Mouse (Mus musculus) lung, embryonic 14.5 days (tissue): ENCODE measurements around the gene Itprid2. TPM values are rescaled to one million over a fixed set of nuclear protein-coding genes. Genes with fewer than 3 reads are reported as not detected.

Experiments
- ATAC-seq: fragments of 200-750 bp; cut with Nextera tagmentation; 2 replicates; pipeline ENCODE4 v1.8.0; 2017; ENCODE audit warnings: mild to moderate bottlenecking, moderate TSS enrichment, moderate library complexity; ENCODE audit not compliant: insufficient read depth
- DNase-seq: peaks from one replicate; pipeline ENCODE4 v3.0.0-alpha.2; 2015
- H3K27ac ChIP-seq: fragments of 300-500 bp; sonication (generic); 2 replicates; pipeline ENCODE4 v1.5.1; 2014; ENCODE audit warnings: low read depth, mild to moderate bottlenecking, moderate library complexity
- H3K27me3 ChIP-seq: fragments of 300-500 bp; sonication (generic); 2 replicates; pipeline ENCODE4 v1.6.1; 2014; ENCODE audit warnings: low read length, control low read depth; ENCODE audit not compliant: insufficient read depth
- H3K36me3 ChIP-seq: fragments of 300-500 bp; sonication (generic); 2 replicates; pipeline ENCODE4 v1.6.1; 2014; ENCODE audit warnings: control low read depth; ENCODE audit not compliant: insufficient read depth
- H3K4me1 ChIP-seq: fragments of 300-500 bp; sonication (generic); 2 replicates; pipeline ENCODE4 v1.6.1; 2014; ENCODE audit warnings: antibody characterized with exemption, control low read depth; ENCODE audit not compliant: insufficient read depth
- H3K4me2 ChIP-seq: fragments of 300-500 bp; sonication (generic); 2 replicates; pipeline ENCODE4 v1.6.1; 2014; ENCODE audit warnings: mild to moderate bottlenecking
- H3K4me3 ChIP-seq: fragments of 300-500 bp; sonication (generic); 2 replicates; pipeline ENCODE4 v1.5.1; 2014; ENCODE audit warnings: low read depth, low read length
- H3K9ac ChIP-seq: fragments of 300-500 bp; sonication (generic); 2 replicates; pipeline ENCODE4 v1.6.1; 2014
- H3K9me3 ChIP-seq: fragments of 300-500 bp; sonication (generic); 2 replicates; pipeline ENCODE4 v1.6.1; 2016; ENCODE audit warnings: low read depth, low read length, control low read depth
- CTCF ChIP-seq: IDR thresholded peaks from 2 replicates; pipeline ENCODE4 v1.5.1; 2016; ENCODE audit warnings: antibody characterized with exemption, low read depth
- WGBS: fragments of 180-500 bp; shearing (Covaris S2); extraction: QIAGEN DNeasy Blood & Tissue Kit; methylation state at CpG from one replicate; pipeline ENCODE4 v1.1.7; 2014; 5-methylcytosine and 5-hydroxymethylcytosine counted together
- polyA plus RNA-seq: library from polyadenylated mRNA; unstranded; fragments of >200 nt; fragmentation: Nextera tagmentation; extraction: Ambion mirVana; gene quantifications from 2 replicates; pipeline ENCODE4 v1.2.1, GENCODE M21; 2014

Itprid2 gene
- polyA plus RNA-seq, 1 experiment from 2014 or later: 14.1 TPM

- Histone ChIP-seq H3K4me2 (no peak overlapping the region), H3K27ac (no peak overlapping the region), H3K27me3 (no peaks in the 10 kb centered on the region), H3K36me3 (no peaks in the 10 kb centered on the region), H3K9me3 (no peaks in the 10 kb centered on the region), H3K4me1 (no peaks in the 10 kb centered on the region), H3K9ac (no peak overlapping the region), H3K4me3 (no peak overlapping the region)
- DNase-seq: no peak
- no peak for TF ChIP-seq CTCF
- ATAC-seq: no peak
- 34% methylated on average over 3 of the region's 3 CpGs for WGBS
These were observed 78.5 kb downstream of the Itprid2 start for GRCm38 (mm10) chr2:79713662-79714091.

GRCm38 (mm10) chr2:79714745-79715144, 79.6 kb downstream of the Itprid2 start:
- 81% methylated on average over 6 of the region's 6 CpGs for WGBS
- TF ChIP-seq CTCF: no peak
- Histone ChIP-seq H3K9ac (no peak overlapping the region), H3K27me3 (no peaks in the 10 kb centered on the region), H3K4me3 (no peak overlapping the region), H3K4me2 (no peak overlapping the region), H3K4me1 (no peaks in the 10 kb centered on the region), H3K9me3 (no peaks in the 10 kb centered on the region), H3K27ac (no peak overlapping the region), H3K36me3 (no peaks in the 10 kb centered on the region)
- DNase-seq: no peak
- ATAC-seq: no peak

GRCm38 (mm10) chr2:79715925-79716324, 80.8 kb downstream of the Itprid2 start:
- DNase-seq (no peak), ATAC-seq (no peak)
- Histone ChIP-seq H3K27me3 (no peaks in the 10 kb centered on the region), H3K27ac (no peak overlapping the region), H3K9me3 (no peaks in the 10 kb centered on the region), H3K4me2 (no peak overlapping the region), H3K36me3 (no peaks in the 10 kb centered on the region), H3K9ac (no peak overlapping the region), H3K4me3 (no peak overlapping the region), H3K4me1 (no peaks in the 10 kb centered on the region)
- 58% methylated on average over 2 of the region's 2 CpGs for WGBS
- TF ChIP-seq CTCF: no peak

- Histone ChIP-seq H3K36me3 (no peaks in the 10 kb centered on the region), H3K9me3 (no peaks in the 10 kb centered on the region), H3K4me3 (no peak overlapping the region), H3K4me1 (no peaks in the 10 kb centered on the region), H3K4me2 (no peak overlapping the region), H3K9ac (no peak overlapping the region), H3K27ac (no peak overlapping the region), H3K27me3 (no peaks in the 10 kb centered on the region)
- DNase-seq (no peak), ATAC-seq (no peak)
- no peak for TF ChIP-seq CTCF
These were observed 82.7 kb downstream of the Itprid2 start for GRCm38 (mm10) chr2:79717846-79718245.

- H3K36me3 ChIP-seq: no peaks in the 10 kb centered on the region
- no peak overlapping the region for H3K9ac ChIP-seq
- WGBS: 75% methylated on average over 1 of the region's 1 CpGs
- TF ChIP-seq CTCF: no peak
- ATAC-seq: no peak
- H3K9me3 ChIP-seq: no peaks in the 10 kb centered on the region
- H3K4me1 ChIP-seq: no peaks in the 10 kb centered on the region
- H3K4me3 ChIP-seq: no peak overlapping the region
- H3K4me2 ChIP-seq: no peak overlapping the region
- H3K27ac ChIP-seq: no peak overlapping the region
- no peak for DNase-seq
- H3K27me3 ChIP-seq: no peaks in the 10 kb centered on the region
These were observed 87.3 kb downstream of the Itprid2 start for GRCm38 (mm10) chr2:79722415-79722814.

Other genes starting within 250 kb of the Itprid2 start
- gene Neurod1, start 178.6 kb upstream of the Itprid2 start, polyA plus RNA-seq: not detected in 2 replicates
- gene Cerkl, start 178.6 kb upstream of the Itprid2 start, polyA plus RNA-seq: 0.12 and 0.81 TPM in 2 replicates
- gene Ppp1r1c, start 72.4 kb downstream of the Itprid2 start, polyA plus RNA-seq: not detected in 2 replicates